Mouse (Mus musculus): Measurements from ENCODE around the gene Cpm. TPM values are rescaled to one million over a fixed set of nuclear protein-coding genes. Genes with fewer than 3 reads are reported as not detected.

Gene Cpm
- polyA plus RNA-seq, 1 experiment from 2014 or later = 28.9 TPM

DNA sequence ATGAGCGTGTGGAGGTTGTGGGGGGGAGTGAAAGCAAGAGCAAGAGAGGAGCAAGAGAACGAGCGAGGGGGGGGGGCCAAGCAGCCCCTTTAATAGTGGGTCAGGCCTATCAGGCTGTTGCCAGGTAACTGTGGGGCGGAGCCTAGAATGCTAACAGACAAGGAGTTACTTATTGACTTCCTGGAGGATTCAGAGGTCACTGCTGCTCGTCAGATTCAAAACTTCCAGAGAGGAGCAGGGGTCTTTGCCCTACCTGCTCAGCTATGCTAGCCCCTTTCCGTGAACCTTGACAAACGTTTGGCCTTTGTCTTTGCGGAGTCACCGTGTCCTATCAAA is 34.5 kb downstream of the Cpm start:
- ATAC-seq (ENCODE audit: low FRiP score, low TSS enrichment) = peak; percentile 82
- Histone ChIP-seq H3K4me1 (ENCODE audit: control insufficient read depth, insufficient read depth, low read length) (peaks cover 6% of the 10 kb centered on the region; the same call in 1 of the 2 replicates), H3K9me3 (ENCODE audit: control insufficient read depth, low read length) (no peaks in the 10 kb centered on the region), H3K27me3 (ENCODE audit: control insufficient read depth, insufficient read depth, low read length) (no peaks in the 10 kb centered on the region), H3K27ac (ENCODE audit: low read depth, low read length) (no peak overlapping the region; the same call in 1 of the 2 replicates), H3K4me2 (replicated peaks; ENCODE audit: low read depth, low read length) (peak overlapping the region; percentile 21), H3K36me3 (ENCODE audit: control insufficient read depth, insufficient read depth, low read length) (no peaks in the 10 kb centered on the region; the same call in 1 of the 2 replicates), H3K4me3 (ENCODE audit: low read length) (peak overlapping the region; percentile 18; the same call in 1 of the 2 replicates), H3K9ac (ENCODE audit: low read depth, low read length) (no peak overlapping the region; the same call in 1 of the 2 replicates)
- 19% methylated on average over 9 of the region's 9 CpGs for WGBS

DNA sequence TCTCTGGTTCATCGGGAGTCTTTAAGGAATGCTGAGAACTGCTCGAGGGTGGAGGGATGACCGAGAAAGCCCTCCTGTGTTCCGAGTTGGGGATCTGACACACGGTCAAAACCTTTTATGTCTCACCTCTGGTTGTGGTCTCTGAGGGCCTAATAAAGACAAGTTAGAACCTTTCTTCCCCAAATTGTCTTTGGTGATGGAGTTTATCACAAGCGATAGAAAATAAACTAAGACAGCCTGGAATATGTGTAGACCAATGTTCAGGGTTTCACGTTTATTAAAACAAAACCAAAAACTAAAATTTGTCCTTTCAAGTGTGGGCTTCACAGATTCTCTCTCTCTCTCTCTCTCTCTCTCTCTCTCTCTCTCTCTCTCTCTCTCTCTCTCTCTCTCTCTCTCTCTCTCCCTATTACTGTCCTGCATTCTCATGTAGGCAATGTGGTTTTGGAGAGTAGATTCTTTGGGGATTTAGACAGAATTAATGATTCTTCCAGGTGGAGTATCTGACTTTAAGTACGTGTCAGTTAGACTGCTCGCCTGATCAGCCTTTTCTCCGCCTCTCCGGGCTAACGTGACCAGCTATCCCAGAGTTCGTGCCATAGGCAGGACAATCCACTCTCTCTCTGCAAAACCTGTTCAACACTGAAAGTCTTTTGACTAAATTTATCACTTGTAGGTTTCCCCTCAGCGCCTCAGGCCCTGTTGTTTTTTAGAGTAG is 35.1 kb downstream of the Cpm start:
- Histone ChIP-seq H3K4me2 (replicated peaks; ENCODE audit: low read depth, low read length) (peak overlapping the region; percentile 21), H3K9me3 (ENCODE audit: control insufficient read depth, low read length) (no peaks in the 10 kb centered on the region), H3K27ac (ENCODE audit: low read depth, low read length) (peak overlapping the region; percentile 38; the same call in 1 of the 2 replicates), H3K36me3 (ENCODE audit: control insufficient read depth, insufficient read depth, low read length) (no peaks in the 10 kb centered on the region; the same call in 1 of the 2 replicates), H3K4me3 (ENCODE audit: low read length) (peak overlapping the region; percentile 18; the same call in 1 of the 2 replicates), H3K4me1 (ENCODE audit: control insufficient read depth, insufficient read depth, low read length) (peaks cover 6% of the 10 kb centered on the region; the same call in 1 of the 2 replicates), H3K9ac (ENCODE audit: low read depth, low read length) (no peak overlapping the region; the same call in 1 of the 2 replicates), H3K27me3 (ENCODE audit: control insufficient read depth, insufficient read depth, low read length) (no peaks in the 10 kb centered on the region)
- ATAC-seq (ENCODE audit: low FRiP score, low TSS enrichment) = no peak
- 41% methylated on average over 14 of the region's 14 CpGs for WGBS

DNA sequence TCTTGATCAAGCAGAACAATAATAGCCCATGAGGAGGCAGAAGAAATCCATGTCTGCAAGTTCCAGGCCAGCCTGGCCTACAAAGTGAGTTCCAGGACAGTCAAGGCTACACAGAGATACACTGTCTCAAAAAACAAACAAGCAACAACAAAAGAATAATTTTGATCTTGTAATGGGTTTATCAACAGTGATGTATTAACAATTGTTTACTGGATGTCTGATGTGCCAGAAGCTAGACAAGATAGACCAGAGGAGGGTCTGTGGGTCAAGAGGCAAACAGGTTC is 35.6 kb downstream of the Cpm start:
- Histone ChIP-seq H3K9me3 (ENCODE audit: control insufficient read depth, low read length) (no peaks in the 10 kb centered on the region), H3K36me3 (ENCODE audit: control insufficient read depth, insufficient read depth, low read length) (no peaks in the 10 kb centered on the region), H3K4me3 (ENCODE audit: low read length) (no peak overlapping the region), H3K27ac (ENCODE audit: low read depth, low read length) (peak overlapping the region; percentile 38; the same call in 1 of the 2 replicates), H3K4me1 (ENCODE audit: control insufficient read depth, insufficient read depth, low read length) (peaks cover 6% of the 10 kb centered on the region; the same call in 1 of the 2 replicates), H3K27me3 (ENCODE audit: control insufficient read depth, insufficient read depth, low read length) (no peaks in the 10 kb centered on the region), H3K9ac (ENCODE audit: low read depth, low read length) (no peak overlapping the region), H3K4me2 (replicated peaks; ENCODE audit: low read depth, low read length) (no peak overlapping the region)
- ATAC-seq (ENCODE audit: low FRiP score, low TSS enrichment) = no peak

DNA sequence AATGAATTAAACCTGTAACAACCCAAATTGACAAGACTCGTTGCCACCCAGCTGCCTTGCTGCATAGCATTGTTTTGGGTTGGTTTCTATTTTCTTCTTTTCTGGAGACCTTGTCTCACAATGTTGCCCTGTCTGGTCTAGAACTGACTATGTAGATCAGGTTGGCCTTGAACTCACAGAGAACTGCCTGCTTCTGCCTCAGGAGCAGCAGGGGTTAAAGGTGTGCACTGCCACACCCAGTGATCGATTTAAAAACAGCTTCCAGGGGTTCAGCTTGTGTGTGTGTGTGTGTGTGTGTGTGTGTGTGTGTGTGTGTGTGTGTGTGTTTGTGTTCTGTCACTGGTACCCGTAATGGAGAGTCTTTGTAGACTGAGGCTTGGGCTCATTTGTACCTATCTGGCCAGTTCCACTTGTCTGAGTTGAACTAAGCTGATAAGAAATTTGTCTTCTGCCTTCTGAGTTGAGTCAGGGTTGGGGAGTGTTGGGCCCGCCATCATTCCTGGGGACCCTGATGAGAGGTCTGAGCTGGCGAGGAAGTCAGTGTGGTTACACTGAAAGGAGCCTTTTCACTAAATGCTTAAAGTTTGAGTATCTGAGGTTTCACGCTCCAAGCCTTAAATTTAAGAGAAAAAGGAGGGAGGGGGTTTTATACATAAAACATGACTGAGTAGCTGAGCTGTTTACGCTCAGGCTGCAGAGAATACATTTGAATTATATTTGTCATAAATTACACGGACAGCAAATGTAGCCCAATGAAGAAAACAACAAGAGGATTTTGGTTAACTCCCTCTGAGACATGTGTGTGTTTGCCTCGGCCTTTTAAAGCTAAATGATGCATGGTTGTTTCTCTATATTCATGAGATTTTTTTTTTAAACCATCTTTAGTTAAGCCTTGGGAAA is 36.3 kb downstream of the Cpm start:
- Histone ChIP-seq H3K27me3 (ENCODE audit: control insufficient read depth, insufficient read depth, low read length) (no peaks in the 10 kb centered on the region), H3K36me3 (ENCODE audit: control insufficient read depth, insufficient read depth, low read length) (no peaks in the 10 kb centered on the region), H3K4me1 (ENCODE audit: control insufficient read depth, insufficient read depth, low read length) (peaks cover 6% of the 10 kb centered on the region; the same call in 1 of the 2 replicates), H3K9me3 (ENCODE audit: control insufficient read depth, low read length) (no peaks in the 10 kb centered on the region), H3K4me2 (replicated peaks; ENCODE audit: low read depth, low read length) (no peak overlapping the region), H3K27ac (ENCODE audit: low read depth, low read length) (no peak overlapping the region; the same call in 1 of the 2 replicates), H3K4me3 (ENCODE audit: low read length) (no peak overlapping the region), H3K9ac (ENCODE audit: low read depth, low read length) (no peak overlapping the region)
- no peak for ATAC-seq (ENCODE audit: low FRiP score, low TSS enrichment)
- WGBS = 66% methylated on average over 9 of the region's 9 CpGs

DNA sequence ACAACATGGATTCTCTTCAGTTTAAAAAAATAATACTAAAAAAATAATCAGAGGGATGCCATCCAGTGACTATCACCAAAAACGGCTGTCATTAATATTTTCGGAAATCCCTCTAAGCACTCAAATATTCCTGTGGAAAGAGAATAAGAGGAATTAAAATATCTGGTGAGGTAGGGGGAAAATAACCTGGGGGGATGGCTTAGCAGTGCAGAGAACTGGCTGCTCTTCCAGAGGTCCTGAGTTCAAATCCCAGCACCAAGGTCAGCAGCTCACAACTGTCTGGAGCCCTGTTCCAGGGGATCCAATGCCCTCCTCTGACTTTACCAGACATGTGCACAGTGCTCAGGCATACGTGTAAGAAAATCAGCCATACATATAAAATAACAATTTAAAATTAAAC is 37.1 kb downstream of the Cpm start:
- no peaks in the 10 kb centered on the region for H3K27me3 ChIP-seq (ENCODE audit: control insufficient read depth, insufficient read depth, low read length)
- H3K27ac ChIP-seq (ENCODE audit: low read depth, low read length) = no peak overlapping the region
- H3K9ac ChIP-seq (ENCODE audit: low read depth, low read length) = no peak overlapping the region
- no peak for ATAC-seq (ENCODE audit: low FRiP score, low TSS enrichment)
- H3K4me2 ChIP-seq (replicated peaks; ENCODE audit: low read depth, low read length) = no peak overlapping the region
- H3K36me3 ChIP-seq (ENCODE audit: control insufficient read depth, insufficient read depth, low read length) = no peaks in the 10 kb centered on the region
- H3K4me3 ChIP-seq (ENCODE audit: low read length) = no peak overlapping the region
- H3K4me1 ChIP-seq (ENCODE audit: control insufficient read depth, insufficient read depth, low read length) = peaks cover 6% of the 10 kb centered on the region; the same call in 1 of the 2 replicates
- 81% methylated on average over 3 of the region's 3 CpGs for WGBS
- no peaks in the 10 kb centered on the region for H3K9me3 ChIP-seq (ENCODE audit: control insufficient read depth, low read length)

DNA sequence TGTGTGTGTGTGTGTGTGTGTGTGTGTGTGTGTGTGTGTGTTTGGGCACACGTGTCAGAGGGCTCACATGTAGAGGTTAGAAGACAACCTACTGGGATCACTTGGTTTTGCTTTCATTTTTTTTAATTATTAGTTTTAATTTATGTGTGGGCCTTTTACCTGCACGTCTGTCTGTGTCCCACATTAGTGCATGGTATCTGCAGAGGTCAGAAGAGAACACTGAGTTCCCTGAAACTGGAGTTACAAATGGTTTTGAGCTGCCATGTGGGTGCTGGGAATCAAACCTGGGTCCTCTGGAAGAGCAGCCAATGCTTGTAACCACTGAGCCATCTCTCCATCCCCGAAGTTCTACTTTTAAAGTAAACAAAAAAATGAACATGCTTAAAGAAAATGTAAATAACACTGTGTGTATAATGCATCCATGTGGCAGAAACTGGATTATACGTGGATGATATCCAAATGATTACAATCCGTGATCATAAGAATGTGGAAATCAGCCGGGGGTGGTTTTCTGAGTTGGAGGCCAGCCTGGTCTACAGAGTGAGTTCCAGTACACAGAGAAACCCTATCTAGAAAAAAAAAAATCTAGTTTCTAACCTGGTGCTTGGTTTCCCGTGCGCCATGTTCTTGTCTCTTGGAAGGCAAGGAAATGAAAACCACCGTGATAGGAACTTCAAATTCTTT is 37.8 kb downstream of the Cpm start:
- H3K36me3 ChIP-seq (ENCODE audit: control insufficient read depth, insufficient read depth, low read length) = no peaks in the 10 kb centered on the region
- H3K27me3 ChIP-seq (ENCODE audit: control insufficient read depth, insufficient read depth, low read length) = no peaks in the 10 kb centered on the region
- H3K4me2 ChIP-seq (replicated peaks; ENCODE audit: low read depth, low read length) = no peak overlapping the region
- ATAC-seq (ENCODE audit: low FRiP score, low TSS enrichment) = no peak
- H3K4me1 ChIP-seq (ENCODE audit: control insufficient read depth, insufficient read depth, low read length) = peaks cover 6% of the 10 kb centered on the region; the same call in 1 of the 2 replicates
- no peak overlapping the region for H3K9ac ChIP-seq (ENCODE audit: low read depth, low read length)
- WGBS = 94% methylated on average over 9 of the region's 9 CpGs
- H3K4me3 ChIP-seq (ENCODE audit: low read length) = no peak overlapping the region
- no peaks in the 10 kb centered on the region for H3K9me3 ChIP-seq (ENCODE audit: control insufficient read depth, low read length)
- H3K27ac ChIP-seq (ENCODE audit: low read depth, low read length) = no peak overlapping the region

DNA sequence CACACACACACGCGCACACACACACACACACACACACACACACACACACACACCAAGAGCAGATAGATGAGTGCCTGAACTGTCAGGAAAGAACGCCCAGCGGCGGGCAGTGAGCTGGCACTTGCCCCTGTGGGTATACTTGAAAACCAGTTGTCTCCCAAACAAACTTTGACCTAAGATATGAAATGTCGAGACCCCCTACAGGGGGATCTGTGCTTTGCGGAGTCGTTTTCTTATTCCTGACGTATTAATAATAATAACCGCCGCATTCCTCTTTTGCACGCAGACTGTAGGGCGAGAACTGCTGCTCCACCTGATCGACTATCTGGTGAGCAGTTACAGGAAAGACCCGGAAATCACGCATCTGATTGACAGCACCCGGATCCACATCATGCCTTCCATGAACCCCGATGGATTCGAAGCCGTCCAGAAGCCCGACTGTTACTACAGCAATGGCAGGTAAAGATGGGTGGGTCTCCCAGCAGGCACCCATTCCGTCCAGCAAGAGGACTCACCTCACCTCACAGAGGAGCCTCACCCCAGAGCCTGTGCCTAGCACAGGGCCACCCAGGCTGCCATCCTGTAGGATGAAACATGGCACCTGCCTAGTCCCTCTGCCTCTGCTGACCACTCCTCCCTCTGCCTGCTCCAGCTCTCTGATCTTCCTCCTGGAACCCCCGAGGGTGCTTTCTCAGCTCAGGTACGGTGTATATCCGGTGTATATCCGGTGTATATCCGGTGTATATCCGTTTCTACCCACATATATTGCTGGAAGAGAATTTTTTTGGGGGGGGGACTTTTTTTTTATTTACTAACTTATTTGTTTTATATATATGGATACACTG is 38.6 kb downstream of the Cpm start:
- no peak overlapping the region for H3K9ac ChIP-seq (ENCODE audit: low read depth, low read length)
- peaks cover 6% of the 10 kb centered on the region; the same call in 1 of the 2 replicates for H3K4me1 ChIP-seq (ENCODE audit: control insufficient read depth, insufficient read depth, low read length)
- no peak overlapping the region for H3K4me3 ChIP-seq (ENCODE audit: low read length)
- no peaks in the 10 kb centered on the region for H3K9me3 ChIP-seq (ENCODE audit: control insufficient read depth, low read length)
- H3K4me2 ChIP-seq (replicated peaks; ENCODE audit: low read depth, low read length) = no peak overlapping the region
- H3K27ac ChIP-seq (ENCODE audit: low read depth, low read length) = no peak overlapping the region
- no peaks in the 10 kb centered on the region for H3K36me3 ChIP-seq (ENCODE audit: control insufficient read depth, insufficient read depth, low read length)
- no peaks in the 10 kb centered on the region for H3K27me3 ChIP-seq (ENCODE audit: control insufficient read depth, insufficient read depth, low read length)
- ATAC-seq (ENCODE audit: low FRiP score, low TSS enrichment) = no peak
- WGBS = 96% methylated on average over 28 of the region's 28 CpGs

DNA sequence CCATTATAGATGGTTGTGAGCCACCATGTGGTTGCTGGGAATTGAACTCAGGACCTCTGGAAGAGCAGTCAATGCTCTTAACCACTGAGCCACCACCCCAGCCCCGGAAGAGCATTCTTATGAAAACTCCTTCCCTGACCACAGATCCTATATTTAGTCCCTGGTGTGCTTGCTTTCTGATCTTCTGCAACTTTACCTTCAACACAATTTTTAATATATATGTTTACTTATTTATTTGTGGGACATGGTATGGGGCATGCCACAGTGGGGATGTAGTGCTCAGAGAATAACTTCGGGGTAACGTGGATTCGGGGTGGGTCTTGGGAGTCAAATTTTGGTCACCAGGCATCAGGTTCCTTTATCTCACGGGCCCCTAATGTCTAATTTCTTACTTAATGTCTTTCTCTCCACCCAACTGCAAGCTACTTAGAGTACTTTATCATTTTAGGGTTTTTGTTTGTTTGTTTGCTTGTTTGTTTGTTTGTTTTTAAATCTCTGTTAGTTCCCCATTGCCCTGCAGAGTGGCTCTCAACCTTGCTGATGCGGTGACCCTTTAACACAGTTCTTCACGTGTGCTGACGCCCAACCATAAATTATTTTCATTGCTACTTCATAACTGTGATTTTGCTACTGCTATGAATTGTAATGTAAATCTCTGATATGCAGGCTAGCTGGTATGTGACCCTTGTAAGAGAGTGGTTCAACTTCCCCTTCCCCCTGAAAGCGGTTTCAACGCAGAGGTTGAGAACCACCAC is 39.4 kb downstream of the Cpm start:
- H3K4me2 ChIP-seq (replicated peaks; ENCODE audit: low read depth, low read length) = no peak overlapping the region
- 74% methylated on average over 10 of the region's 10 CpGs for WGBS
- no peaks in the 10 kb centered on the region for H3K27me3 ChIP-seq (ENCODE audit: control insufficient read depth, insufficient read depth, low read length)
- no peak overlapping the region for H3K4me3 ChIP-seq (ENCODE audit: low read length)
- no peak overlapping the region for H3K9ac ChIP-seq (ENCODE audit: low read depth, low read length)
- no peaks in the 10 kb centered on the region for H3K36me3 ChIP-seq (ENCODE audit: control insufficient read depth, insufficient read depth, low read length)
- H3K9me3 ChIP-seq (ENCODE audit: control insufficient read depth, low read length) = no peaks in the 10 kb centered on the region
- H3K4me1 ChIP-seq (ENCODE audit: control insufficient read depth, insufficient read depth, low read length) = no peaks in the 10 kb centered on the region
- no peak for ATAC-seq (ENCODE audit: low FRiP score, low TSS enrichment)
- H3K27ac ChIP-seq (ENCODE audit: low read depth, low read length) = no peak overlapping the region

All from kidney, embryonic 14.5 days (tissue).